Mouse (Mus musculus) kidney, embryonic 14.5 days (tissue): Measurements from ENCODE around the gene Tiam2. TPM values are rescaled to one million over a fixed set of nuclear protein-coding genes. Genes with fewer than 3 reads are reported as not detected.

ENCODE experiments used
- ATAC-seq: fragments of 200-750 bp; cut with Nextera tagmentation; 2 replicates; pipeline ENCODE4 v1.8.0; 2017; ENCODE audit warnings: moderate number of reproducible peaks, mild to moderate bottlenecking, moderate TSS enrichment, moderate library complexity; ENCODE audit not compliant: low FRiP score, low TSS enrichment
- H3K27ac ChIP-seq: fragments of 300-500 bp; sonication (generic); 2 replicates; pipeline ENCODE4 v1.5.1; 2014; ENCODE audit warnings: low read depth, mild to moderate bottlenecking, low read length, moderate library complexity, mixed read lengths
- H3K27me3 ChIP-seq: fragments of 300-500 bp; sonication (generic); 2 replicates; pipeline ENCODE4 v1.6.1; 2014; ENCODE audit warnings: mild to moderate bottlenecking, low read length; ENCODE audit not compliant: control insufficient read depth, insufficient read depth
- H3K36me3 ChIP-seq: fragments of 300-500 bp; sonication (generic); 2 replicates; pipeline ENCODE4 v1.6.1; 2014; ENCODE audit warnings: low read length, mixed read lengths; ENCODE audit not compliant: control insufficient read depth, insufficient read depth
- H3K4me1 ChIP-seq: fragments of 300-500 bp; sonication (generic); 2 replicates; pipeline ENCODE4 v1.6.1; 2014; ENCODE audit warnings: low read length, mixed read lengths; ENCODE audit not compliant: control insufficient read depth, insufficient read depth
- H3K4me2 ChIP-seq: fragments of 300-500 bp; sonication (generic); replicated peaks from 2 replicates; pipeline ENCODE4 v1.6.1; 2014; ENCODE audit warnings: low read depth, mild to moderate bottlenecking, low read length
- H3K4me3 ChIP-seq: fragments of 300-500 bp; sonication (generic); 2 replicates; pipeline ENCODE4 v1.5.1; 2014; ENCODE audit warnings: mild to moderate bottlenecking, low read length
- H3K9ac ChIP-seq: fragments of 300-500 bp; sonication (generic); 2 replicates; pipeline ENCODE4 v1.6.1; 2014; ENCODE audit warnings: low read depth, mild to moderate bottlenecking, low read length, moderate library complexity
- H3K9me3 ChIP-seq: fragments of 300-500 bp; sonication (generic); 2 replicates; pipeline ENCODE4 v1.6.1; 2016; ENCODE audit warnings: low read length; ENCODE audit not compliant: control insufficient read depth
- WGBS: fragments of 180-500 bp; shearing (Covaris S2); extraction: QIAGEN DNeasy Blood & Tissue Kit; methylation state at CpG from one replicate; pipeline ENCODE4 v1.1.7; 2014; 5-methylcytosine and 5-hydroxymethylcytosine counted together
- polyA plus RNA-seq: library from polyadenylated mRNA; unstranded; fragments of >200 nt; fragmentation: Nextera tagmentation; extraction: Ambion mirVana; gene quantifications from 2 replicates; pipeline ENCODE4 v1.2.1, GENCODE M21; 2014

Gene Tiam2
- 3.0 and 4.5 TPM in 2 replicates for polyA plus RNA-seq

GRCm38 (mm10) chr17:3326148-3326902 lies at the start of gene Tiam2:
Gene Tiam2, plus strand, starts transcription at chr17:3326573.
- H3K9ac ChIP-seq: peak within 1 kb of the TSS; percentile 61
- no peaks in the 10 kb centered on the region for H3K9me3 ChIP-seq
- no peaks in the 10 kb centered on the region for H3K36me3 ChIP-seq
- peak; percentile 89 for ATAC-seq
- H3K27me3 ChIP-seq: 0 out of 2 replicates have a peak, but pooled peaks cover 5% of the 10 kb centered on the region
- no peak within 1 kb of the TSS for H3K27ac ChIP-seq
- H3K4me3 ChIP-seq: peak within 1 kb of the TSS; percentile 61
- H3K4me2 ChIP-seq: peak within 1 kb of the TSS; percentile 87
- no peaks in the 10 kb centered on the region for H3K4me1 ChIP-seq
- whole genome bisulfite sequencing: under 1% methylated on average over 53 of the region's 55 CpGs

GRCm38 (mm10) chr17:3280321-3280720 lies 46.1 kb upstream of the Tiam2 start:
- H3K9ac ChIP-seq: no peak overlapping the region
- no peak overlapping the region for H3K4me2 ChIP-seq
- H3K4me3 ChIP-seq: no peak overlapping the region
- no peaks in the 10 kb centered on the region for H3K27me3 ChIP-seq
- ATAC-seq: no peak
- no peaks in the 10 kb centered on the region for H3K36me3 ChIP-seq
- no peaks in the 10 kb centered on the region for H3K9me3 ChIP-seq
- WGBS: 84% methylated on average over 2 of the region's 2 CpGs
- H3K4me1 ChIP-seq: no peaks in the 10 kb centered on the region
- no peak overlapping the region for H3K27ac ChIP-seq

- Histone ChIP-seq H3K9ac (no peak overlapping the region), H3K4me2 (no peak overlapping the region), H3K4me3 (no peak overlapping the region), H3K36me3 (no peaks in the 10 kb centered on the region), H3K9me3 (no peaks in the 10 kb centered on the region), H3K27me3 (no peaks in the 10 kb centered on the region), H3K27ac (no peak overlapping the region), H3K4me1 (no peaks in the 10 kb centered on the region)
- WGBS: 71% methylated on average over 5 of the region's 5 CpGs
- ATAC-seq: no peak
Measured at GRCm38 (mm10) chr17:3281939-3282338, 44.4 kb upstream of the Tiam2 start.

- Histone ChIP-seq H3K27ac (no peak overlapping the region), H3K4me3 (no peak overlapping the region), H3K9me3 (no peaks in the 10 kb centered on the region), H3K9ac (no peak overlapping the region), H3K27me3 (no peaks in the 10 kb centered on the region), H3K4me2 (no peak overlapping the region), H3K4me1 (no peaks in the 10 kb centered on the region), H3K36me3 (no peaks in the 10 kb centered on the region)
- ATAC-seq: no peak
- WGBS: 43% methylated on average over 8 of the region's 8 CpGs
Measured at GRCm38 (mm10) chr17:3285030-3285671, 41.2 kb upstream of the Tiam2 start.

- Histone ChIP-seq H3K27me3 (no peaks in the 10 kb centered on the region), H3K4me1 (no peaks in the 10 kb centered on the region), H3K4me3 (no peak overlapping the region), H3K27ac (no peak overlapping the region), H3K9me3 (no peaks in the 10 kb centered on the region), H3K36me3 (no peaks in the 10 kb centered on the region), H3K9ac (no peak overlapping the region), H3K4me2 (no peak overlapping the region)
- 55% methylated on average over 8 of the region's 8 CpGs for WGBS
- no peak for ATAC-seq
Measured at GRCm38 (mm10) chr17:3286123-3286825, 40.1 kb upstream of the Tiam2 start.

- Histone ChIP-seq H3K9ac (no peak overlapping the region), H3K4me1 (no peaks in the 10 kb centered on the region), H3K9me3 (no peaks in the 10 kb centered on the region), H3K4me3 (no peak overlapping the region), H3K27ac (no peak overlapping the region), H3K27me3 (no peaks in the 10 kb centered on the region), H3K36me3 (no peaks in the 10 kb centered on the region), H3K4me2 (no peak overlapping the region)
- ATAC-seq: peak; percentile 58; the same call in 1 of the 2 replicates
- 17% methylated on average over 6 of the region's 6 CpGs for WGBS
Measured at GRCm38 (mm10) chr17:3288341-3288740, 38.0 kb upstream of the Tiam2 start.

- no peak for ATAC-seq
- no peaks in the 10 kb centered on the region for H3K9me3 ChIP-seq
- peaks cover 17% of the 10 kb centered on the region; the same call in 1 of the 2 replicates for H3K4me1 ChIP-seq
- no peak overlapping the region for H3K9ac ChIP-seq
- no peaks in the 10 kb centered on the region for H3K27me3 ChIP-seq
- H3K27ac ChIP-seq: no peak overlapping the region
- no peak overlapping the region for H3K4me2 ChIP-seq
- H3K36me3 ChIP-seq: no peaks in the 10 kb centered on the region
- H3K4me3 ChIP-seq: no peak overlapping the region
- 11% methylated on average over 2 of the region's 2 CpGs for WGBS
Measured at GRCm38 (mm10) chr17:3295097-3295496, 31.3 kb upstream of the Tiam2 start.

- H3K9me3 ChIP-seq: no peaks in the 10 kb centered on the region
- 41% methylated on average over 6 of the region's 6 CpGs for WGBS
- no peaks in the 10 kb centered on the region for H3K27me3 ChIP-seq
- no peak overlapping the region for H3K4me3 ChIP-seq
- no peak overlapping the region for H3K4me2 ChIP-seq
- peaks cover 12% of the 10 kb centered on the region; the same call in 1 of the 2 replicates for H3K4me1 ChIP-seq
- no peak for ATAC-seq
- H3K27ac ChIP-seq: no peak overlapping the region
- no peak overlapping the region for H3K9ac ChIP-seq
- no peaks in the 10 kb centered on the region for H3K36me3 ChIP-seq
Measured at GRCm38 (mm10) chr17:3299487-3299886, 26.9 kb upstream of the Tiam2 start.

- no peaks in the 10 kb centered on the region for H3K4me1 ChIP-seq
- no peak overlapping the region for H3K4me2 ChIP-seq
- no peak overlapping the region for H3K27ac ChIP-seq
- no peaks in the 10 kb centered on the region for H3K9me3 ChIP-seq
- no peaks in the 10 kb centered on the region for H3K36me3 ChIP-seq
- WGBS: 43% methylated on average over 2 of the region's 2 CpGs
- ATAC-seq: no peak
- H3K9ac ChIP-seq: no peak overlapping the region
- H3K4me3 ChIP-seq: no peak overlapping the region
- no peaks in the 10 kb centered on the region for H3K27me3 ChIP-seq
Measured at GRCm38 (mm10) chr17:3305926-3306325, 20.4 kb upstream of the Tiam2 start.
